Mouse (Mus musculus) right cerebral cortex, postnatal 36 days (tissue): ENCODE results near the gene Celsr2.

Experiments used
- DNase-seq, 2 experiments: peaks; one replicate each; pipeline ENCODE4 v3.0.0; 2022; ENCODE audit warnings: low spot score in 2 of 2, mixed read lengths in 1 of 2

The Celsr2 gene

DNA sequence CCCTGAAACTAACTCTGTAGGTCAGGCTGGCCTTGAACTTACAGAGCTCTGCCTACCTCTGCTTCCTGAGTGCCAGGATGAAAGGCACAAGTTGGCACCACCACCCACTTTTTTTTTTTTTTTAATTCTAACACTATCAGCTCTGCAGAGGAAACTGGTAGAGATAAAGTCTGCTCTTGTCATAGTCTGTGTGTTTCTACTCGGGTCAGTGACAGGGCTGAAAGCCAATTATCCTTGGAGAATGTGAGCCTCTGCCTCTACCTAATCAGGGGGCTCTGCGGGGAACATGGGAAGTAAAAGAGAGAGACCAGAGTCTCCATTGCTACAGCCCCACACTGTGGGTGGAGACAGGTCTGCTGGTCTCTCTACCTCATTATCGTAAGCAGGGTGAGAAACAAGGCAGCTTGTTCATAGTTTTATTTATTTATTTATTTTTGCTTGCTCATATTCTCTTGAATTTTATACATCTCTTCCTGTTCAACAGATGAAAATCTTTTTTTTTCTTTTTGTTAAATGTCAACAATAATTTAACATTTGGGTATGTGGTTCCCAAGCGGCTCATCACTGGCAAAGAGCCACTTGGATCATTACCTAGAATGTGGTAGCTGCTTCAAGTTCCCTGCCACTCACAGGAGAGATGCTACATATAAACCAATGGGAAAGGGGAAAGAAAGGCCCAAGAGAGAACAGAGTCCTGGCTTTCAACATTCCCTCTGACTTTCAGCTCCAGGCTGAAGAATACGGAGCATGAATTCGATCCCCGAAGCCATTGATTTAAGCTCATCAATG lies 36.3 kb downstream of the Celsr2 start:
- DNase-seq, result no peak

DNA sequence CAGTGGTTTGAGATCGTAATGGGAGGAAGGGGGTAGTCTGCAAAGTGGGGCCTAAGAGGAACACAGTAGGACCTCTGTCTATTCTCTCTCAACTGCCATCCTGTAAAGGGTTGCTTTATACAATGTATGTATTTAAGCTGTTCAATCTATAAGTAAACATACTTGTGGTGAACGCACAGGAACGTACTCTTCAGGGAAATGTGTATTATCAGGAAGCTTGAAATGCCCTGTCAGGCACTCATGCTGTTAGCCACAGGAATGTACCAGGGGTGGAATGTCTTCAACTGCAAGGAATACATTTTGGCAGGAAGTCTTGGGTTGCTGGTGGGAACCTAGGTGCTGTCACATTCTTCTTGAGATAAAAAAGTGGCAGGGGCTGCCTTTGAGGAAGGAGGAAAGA lies 42.7 kb downstream of the Celsr2 start:
- no peak for DNase-seq

DNA sequence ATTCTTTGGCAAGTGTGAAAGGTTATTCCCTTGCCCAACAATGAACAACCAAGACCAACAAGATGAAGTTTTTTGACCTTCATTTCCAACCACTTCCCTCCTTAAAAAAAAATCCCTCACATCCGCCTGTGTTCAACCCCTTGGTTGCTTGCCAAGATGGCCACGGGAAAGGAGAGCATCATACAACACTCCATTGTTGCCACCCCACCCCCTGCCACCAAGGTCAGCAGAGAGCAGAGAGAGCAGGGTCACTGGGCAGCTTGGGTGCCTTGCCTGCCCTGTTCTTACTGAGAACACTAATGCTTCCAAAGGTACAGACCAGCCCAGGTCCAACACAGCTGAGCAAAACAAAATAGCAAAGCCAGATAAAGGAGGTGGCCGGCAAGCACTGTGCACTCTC lies 43.1 kb downstream of the Celsr2 start:
- DNase-seq, result no peak

DNA sequence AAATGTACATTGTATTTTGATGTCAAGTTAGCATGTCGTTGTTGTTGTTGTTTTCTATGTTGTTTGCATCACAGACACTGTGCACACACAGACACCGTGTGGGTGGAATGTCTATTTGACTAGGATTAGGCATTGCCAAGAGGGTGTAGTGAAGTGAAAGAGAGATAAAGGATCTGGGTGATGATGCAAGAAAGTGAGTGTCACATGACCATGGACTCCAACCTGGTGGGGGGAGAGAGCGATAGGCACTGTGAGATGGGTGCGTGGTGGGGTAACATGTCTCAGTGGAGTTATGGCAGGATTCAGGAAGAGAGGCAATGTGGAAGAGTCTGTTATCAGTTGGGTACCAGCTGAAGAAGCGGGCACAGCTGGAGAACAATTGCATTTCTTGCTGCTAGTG lies 46.6 kb downstream of the Celsr2 start:
- no peak for DNase-seq

DNA sequence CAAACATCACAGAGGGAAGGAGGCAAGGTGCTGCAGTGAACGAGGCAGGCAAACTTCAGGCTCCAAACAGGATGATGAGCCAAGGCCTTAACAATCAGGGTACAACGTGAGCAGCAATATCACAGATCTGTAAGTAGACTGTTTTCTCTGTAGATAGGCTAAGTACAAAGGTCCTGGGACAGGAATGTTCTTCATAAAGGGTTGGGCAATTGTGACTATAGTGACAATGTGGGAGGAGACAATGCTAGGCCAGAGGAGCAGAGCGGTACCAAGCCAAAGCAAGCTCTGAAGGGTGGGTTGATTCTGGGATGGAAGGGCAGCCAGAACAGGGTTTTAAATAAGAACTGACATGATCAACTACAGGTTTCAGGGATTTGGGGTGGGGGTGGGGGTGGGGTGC lies 47.5 kb downstream of the Celsr2 start:
- no peak for DNase-seq

DNA sequence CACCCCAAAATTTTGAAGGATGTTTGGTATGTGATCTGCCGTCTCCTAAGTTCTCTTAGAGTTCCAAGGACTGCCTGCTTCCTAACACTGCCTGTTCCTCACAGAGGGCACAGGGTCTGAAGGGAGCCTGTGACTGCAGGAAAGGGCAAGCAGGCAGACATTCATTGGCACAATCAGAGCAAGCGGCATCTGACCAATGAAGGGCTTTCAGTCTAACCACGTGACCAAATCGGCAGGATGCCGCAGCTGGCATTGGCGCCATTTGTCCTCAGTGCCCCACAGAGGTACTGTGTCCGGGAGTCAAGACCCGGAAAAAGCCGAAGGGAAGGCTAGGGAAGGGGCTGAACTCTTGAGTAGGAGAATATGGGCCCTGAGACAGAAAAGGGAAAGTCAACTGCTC lies 48.2 kb downstream of the Celsr2 start:
- no peak for DNase-seq

DNA sequence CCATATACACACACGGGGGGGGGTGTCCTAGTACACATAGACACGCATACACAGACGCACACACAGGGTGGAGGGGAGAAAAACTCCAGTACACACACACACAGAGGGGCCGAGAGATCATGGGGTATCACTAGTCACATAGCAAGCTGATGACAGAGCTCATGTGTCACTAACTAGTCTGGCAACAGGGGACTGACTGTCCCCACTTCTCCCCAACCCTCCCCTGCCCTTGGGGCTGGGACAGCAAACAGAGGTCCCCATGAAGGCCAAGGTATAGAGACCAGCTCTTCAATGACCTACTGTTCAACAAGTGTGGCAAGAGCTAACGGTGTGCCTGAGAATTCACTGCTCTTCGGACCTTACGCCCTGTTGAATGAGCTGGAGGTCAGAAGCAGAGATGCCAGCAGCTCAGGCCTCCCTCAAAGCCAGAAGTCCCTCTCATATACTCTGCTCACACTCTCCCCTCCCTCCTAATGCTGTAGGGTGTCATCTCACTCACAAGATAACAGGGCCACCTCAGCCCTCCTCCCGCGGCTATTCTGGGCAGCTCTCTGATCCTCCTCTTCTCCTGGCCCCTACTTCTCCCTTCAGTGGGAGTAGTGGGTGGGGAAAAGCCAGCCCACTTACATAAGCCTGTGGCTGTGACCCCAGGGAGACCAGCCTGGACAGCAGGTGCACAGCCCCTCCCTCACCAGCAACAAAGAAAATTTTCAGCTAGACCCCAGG lies 50.9 kb downstream of the Celsr2 start, which contains the start of gene Mybphl:
TSS of gene Mybphl (plus strand) at position 642 of the 726 bp plus-strand sequence.
- DNase-seq, result no peak

DNA sequence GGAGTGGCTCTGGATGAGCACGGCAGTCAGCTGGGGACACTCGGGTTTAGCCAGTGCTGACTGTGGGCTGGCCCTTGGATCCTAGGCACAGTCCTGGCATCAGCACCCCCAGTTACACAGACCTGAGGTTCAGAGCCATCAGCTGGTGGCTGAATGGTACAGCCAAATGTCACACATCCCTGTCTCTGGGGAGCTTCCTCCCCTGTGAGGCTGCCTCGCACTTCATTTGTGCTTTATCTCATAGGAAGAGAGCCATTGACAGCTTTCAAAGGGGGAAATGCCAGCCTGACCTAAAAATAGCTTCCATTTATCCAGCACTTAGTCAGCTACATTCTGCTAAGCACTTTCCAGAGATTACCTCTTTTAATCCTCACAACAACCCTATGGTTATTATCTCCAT lies 51.7 kb downstream of the Celsr2 start:
- DNase-seq, result no peak

DNA sequence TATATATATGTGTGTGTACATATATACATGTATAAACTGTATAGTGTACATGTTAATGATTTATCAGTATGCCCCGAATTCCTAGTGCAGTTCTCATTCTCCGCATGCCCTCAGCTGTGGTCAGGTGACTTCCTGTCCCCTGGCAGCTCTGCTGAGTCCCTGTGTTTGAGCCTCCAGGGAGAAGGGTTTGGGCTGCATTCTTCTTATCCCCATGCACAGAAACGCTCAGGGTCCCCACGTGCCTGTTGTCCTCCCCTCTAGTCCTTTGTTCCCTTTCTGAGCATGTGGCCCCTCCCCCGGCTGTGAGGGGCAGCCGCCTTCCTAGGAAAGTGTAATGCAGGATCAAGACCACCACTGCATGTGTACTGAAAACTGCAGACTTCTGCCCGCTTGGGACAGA lies 54.5 kb downstream of the Celsr2 start:
- DNase-seq, result no peak

DNA sequence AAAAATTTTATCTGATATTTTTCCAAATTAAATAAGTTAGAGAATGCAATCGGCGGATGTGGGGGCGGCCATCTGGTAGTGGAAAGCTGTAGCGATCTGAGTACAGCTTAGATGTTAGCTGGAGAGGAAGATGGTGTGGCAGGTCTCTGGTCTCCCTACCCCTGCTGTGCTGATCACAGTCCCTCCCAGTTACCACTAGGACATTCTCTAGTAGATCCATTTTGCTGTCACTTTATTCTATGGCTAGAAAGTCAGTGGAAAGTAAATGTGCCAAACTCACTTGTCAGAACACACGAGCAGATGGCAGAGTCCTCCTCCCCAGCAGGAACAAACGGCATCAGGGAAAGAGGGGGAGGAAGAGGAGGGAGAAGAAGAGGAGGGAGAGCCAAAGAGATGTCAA lies 56.9 kb downstream of the Celsr2 start:
- peak; percentile 51 to 69 for DNase-seq

DNA sequence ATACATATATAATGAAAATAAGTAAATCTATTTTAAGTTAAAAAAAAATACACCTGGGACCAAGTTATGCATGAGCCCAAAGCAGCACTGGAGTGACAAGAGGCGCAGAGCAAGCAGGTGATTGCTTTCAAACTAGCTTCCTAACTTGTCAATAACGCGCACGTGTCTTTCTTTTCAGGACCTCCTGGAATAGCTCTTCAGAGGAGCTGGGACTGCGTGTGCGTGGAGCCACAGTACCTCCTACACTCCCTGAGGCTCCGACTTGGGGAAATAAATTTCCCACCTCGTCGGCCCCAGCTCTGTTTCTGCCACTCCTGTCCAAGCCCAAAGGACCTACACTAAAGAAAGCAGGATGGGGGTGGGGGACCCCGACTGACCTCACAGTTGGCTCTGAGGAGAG lies 58.3 kb downstream of the Celsr2 start:
- peak in 1 of 2 experiments; percentile 58 for DNase-seq

DNA sequence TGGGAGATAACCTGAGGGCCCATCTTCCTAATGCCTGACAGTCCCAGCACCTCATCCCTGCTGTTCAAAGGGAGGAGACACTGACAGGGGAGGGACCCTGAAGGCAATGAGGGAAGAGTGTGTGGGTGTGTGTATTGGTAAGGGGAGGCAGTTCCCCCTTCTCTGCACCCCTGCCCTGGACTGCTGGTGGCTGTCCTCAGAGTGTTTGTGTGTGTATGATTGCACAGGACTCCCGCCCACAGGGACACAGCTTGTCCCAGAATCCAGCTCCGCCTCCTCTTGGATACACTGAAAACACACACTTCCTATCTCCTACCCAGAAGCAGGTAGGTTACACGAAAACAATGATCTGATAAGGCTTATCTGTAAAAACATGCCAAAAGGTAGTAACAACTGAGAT lies 60.1 kb downstream of the Celsr2 start:
- no peak for DNase-seq

DNA sequence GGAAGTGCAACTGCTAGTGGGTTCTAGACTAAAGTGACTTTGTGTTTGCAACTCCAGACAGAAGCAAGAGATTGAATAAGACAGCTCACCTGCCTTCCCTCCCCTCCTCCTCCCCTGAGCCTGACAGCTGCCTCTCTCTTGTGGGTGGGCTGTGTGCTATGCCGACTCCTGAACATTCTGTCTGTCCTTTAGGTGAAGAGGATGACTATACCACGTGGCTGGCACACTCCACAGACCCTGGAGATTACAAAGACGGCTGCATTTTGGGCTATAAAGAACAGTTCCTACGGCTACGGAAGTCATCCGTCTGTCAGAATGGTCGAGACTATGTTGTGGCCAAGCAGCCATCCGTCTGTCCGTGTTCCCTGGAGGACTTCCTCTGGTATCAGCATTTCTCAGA lies 67.0 kb downstream of the Celsr2 start:
- DNase-seq, result no peak

DNA sequence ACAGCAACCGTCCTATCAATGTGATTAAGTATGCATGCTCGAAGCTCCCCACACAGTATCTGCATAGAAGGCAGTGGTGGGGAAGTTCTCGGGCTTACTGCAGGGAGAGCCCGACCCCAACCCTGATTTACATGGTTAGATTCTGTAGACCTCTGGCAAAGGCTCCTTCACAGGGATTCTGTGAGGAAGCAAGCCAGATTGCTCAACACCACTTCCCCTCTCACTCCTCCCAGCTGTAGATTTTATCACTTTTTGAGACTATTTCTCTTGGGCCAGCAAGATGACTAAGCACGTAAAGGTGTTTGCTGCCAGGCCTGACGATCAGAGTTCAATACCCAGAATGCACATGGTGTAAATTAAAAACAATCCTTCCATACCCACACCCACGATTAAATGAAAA lies 69.5 kb downstream of the Celsr2 start:
- no peak for DNase-seq

DNA sequence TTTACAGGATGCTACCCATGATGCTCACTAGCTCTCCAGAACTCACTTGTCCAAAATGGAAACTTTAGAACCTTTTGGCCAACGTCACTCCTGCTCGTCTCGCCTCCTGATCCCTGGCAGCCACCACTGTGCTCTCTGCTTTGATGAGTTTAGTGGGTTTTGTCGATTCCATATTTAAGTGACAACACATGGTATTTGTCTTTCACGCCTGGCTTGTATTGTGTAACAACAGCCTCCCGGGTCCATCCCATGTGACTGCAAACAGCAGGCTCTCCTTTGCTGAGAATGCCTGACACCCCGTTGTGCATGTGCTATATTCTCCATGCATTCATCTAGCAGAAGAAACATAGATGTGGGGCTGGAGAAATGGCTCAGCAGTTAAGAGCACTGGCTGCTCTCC lies 73.2 kb downstream of the Celsr2 start:
- no peak for DNase-seq

DNA sequence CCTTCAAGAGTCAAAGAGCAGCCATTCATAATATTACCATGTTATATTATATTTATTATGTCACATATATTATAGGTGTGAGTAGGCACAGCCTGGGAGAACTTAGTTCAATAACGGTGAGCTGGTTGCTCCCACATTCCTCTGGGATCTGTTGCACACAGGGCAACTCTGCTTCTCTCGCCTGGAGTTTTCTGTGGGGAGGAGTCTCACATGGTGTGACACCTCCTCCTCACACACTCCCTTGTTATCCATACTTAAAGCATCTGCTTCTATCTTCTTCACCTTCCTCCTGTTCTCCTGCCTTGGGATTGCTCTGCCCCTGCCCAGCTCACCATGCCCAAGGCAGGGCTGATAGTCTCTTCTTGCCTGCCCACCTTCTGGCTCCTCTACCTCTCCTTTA lies 74.3 kb downstream of the Celsr2 start:
- DNase-seq, result no peak
